Mouse (Mus musculus) ovary, adult 2 months (tissue): ENCODE results near the gene 4930507D05Rik. TPM values are rescaled to one million over a fixed set of nuclear protein-coding genes. Genes with fewer than 3 reads are reported as not detected.

Source experiments
- polyA plus RNA-seq: library from polyadenylated mRNA; depleted of rRNA; stranded (reverse); fragments of >200 nt; gene quantifications from 2 replicates; pipeline ENCODE4 v1.2.3, GENCODE M21; 2012; rRNA removed

The 4930507D05Rik gene
- polyA plus RNA-seq = 0.10 and 0.14 TPM in 2 replicates

DNA sequence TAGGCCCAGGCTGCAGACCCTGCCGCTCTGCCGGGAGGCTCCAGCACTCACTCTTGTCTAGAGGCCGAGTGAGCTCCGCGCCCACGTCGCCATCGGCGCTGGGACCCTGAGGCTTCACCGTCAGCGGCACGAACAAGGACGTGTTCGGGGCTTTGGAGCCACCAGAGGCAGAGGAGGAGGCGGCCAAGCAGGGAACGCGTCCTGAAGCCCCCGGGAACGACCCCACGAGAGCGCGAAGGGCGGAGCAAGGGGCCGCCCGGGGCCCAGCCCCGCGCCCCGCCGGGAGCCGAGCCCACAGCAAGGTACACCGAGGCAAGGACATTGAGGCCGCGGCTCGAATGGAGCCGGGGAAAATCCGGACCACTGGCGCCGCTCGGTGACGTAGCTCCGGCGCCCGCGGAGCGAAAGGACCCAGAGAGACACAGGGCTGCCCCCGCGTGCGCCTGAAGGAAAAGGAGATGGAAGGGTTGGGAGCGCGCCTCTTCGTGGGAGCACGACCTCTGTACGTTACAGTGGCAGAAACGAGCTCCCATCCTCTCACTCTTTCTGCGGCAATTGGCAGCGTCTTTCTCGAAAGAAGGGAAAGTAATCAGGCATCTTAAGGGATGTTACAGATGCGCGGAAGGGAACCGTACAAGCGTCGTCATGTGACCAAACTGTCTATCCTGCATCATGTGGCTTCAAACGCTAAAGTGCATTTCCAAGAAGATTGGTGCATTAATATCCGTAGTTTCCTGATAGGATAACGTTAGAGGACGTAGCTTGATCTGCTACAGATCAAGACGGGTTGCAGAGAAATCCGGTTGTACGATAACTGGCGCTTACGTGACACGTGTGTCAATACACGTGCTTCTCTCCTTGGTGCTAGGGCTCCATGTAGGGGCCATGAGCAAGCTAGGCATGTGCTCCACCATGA is at the start of gene 4930507D05Rik, which contains the start of gene Supv3l1:
Gene 4930507D05Rik (plus strand): TSS at position 126 of the 916 bp plus-strand sequence.
Gene Supv3l1 (minus strand): TSS at position 375 of the 916 bp plus-strand sequence.

DNA sequence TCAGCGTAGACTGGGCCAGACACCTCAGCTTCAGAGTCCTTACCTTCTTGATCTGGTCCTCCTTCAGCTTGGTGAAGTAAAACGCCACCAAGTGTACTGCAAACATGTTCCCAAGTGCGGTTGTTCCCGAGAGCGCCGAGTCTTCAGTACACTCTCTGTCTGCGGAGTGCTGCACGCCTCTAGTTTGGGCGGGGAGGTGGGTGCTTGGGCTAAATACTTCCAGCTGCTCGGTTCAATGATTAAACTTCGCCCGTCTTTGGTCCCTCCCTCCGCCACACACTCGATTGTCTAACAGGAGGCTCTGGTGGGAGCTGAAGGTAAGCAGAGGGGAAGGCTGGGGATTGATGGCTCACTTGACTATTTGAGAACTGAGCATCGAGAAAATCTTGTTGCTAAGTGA is 27.0 kb upstream of the 4930507D05Rik start, which contains the start of gene Hkdc1:
Gene Hkdc1 (minus strand): TSS at position 237 of the 400 bp plus-strand sequence.

DNA sequence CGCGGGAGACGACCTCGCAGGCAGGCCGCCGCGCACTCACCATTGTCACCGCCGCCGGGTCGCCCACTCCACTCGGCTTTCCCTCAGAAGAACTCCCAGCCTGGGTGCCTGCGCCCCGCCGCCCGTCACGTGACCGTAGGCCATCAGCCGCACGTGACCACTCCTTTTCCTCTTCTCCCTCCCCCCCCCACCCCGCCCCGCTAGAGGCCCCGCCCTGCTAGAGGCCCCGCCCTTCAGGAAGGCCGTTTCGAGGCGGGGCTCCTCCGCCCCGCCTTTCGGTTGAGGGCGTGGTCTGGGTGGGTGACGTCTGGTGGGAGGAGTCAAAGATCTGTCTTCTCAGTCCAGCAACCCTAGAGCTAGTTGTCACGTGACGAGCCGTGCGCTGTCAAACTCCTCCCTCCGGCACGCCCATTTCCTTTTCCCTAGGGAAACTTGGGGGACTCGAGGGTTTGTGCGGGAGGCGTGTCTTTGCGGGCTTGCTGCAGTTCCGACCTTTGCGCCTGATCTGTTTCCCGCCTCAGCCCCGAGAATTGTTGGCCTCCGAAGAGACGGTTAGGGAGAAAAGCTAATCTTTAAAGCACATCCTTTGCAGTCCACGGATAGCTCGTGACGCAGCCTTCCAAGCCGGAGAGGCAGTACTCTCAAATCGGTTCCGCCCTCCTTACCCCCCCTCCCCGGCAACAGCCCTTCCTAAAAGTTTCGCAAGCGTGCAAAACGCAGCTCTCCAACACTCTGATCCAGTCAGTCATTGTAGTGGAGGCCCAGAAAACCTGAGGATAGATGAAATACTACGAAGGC is 37.5 kb downstream of the 4930507D05Rik start, which contains the start of gene Vps26a:
Gene Vps26a (minus strand): TSS at position 188 of the 798 bp plus-strand sequence.

Other genes starting within 250 kb of the 4930507D05Rik start
- 106 and 127 TPM in 2 replicates for gene Tspan15, start 218.2 kb upstream of the 4930507D05Rik start, polyA plus RNA-seq
- gene Tacr2, start 197.1 kb upstream of the 4930507D05Rik start, polyA plus RNA-seq = 2.4 and 3.5 TPM in 2 replicates
- gene Hk1, start 69.6 kb upstream of the 4930507D05Rik start, polyA plus RNA-seq = 37.8 and 40.4 TPM in 2 replicates
- gene Hkdc1, start 27.0 kb upstream of the 4930507D05Rik start, polyA plus RNA-seq = 0.07 and 0.08 TPM in 2 replicates
- 16.6 and 18.3 TPM in 2 replicates for gene Supv3l1, start 249 bp downstream of the 4930507D05Rik start, polyA plus RNA-seq
- gene Vps26a, start 37.3 kb downstream of the 4930507D05Rik start, polyA plus RNA-seq = 4.1 and 4.8 TPM in 2 replicates
- 5.7 and 7.3 TPM in 2 replicates for gene Srgn, start 78.0 kb downstream of the 4930507D05Rik start, polyA plus RNA-seq
- 68.2 and 81.5 TPM in 2 replicates for gene Kif1bp, start 129.0 kb downstream of the 4930507D05Rik start, polyA plus RNA-seq
- gene Ddx21, start 152.8 kb downstream of the 4930507D05Rik start, polyA plus RNA-seq = 8.5 and 11.4 TPM in 2 replicates
- gene Ddx50, start 201.7 kb downstream of the 4930507D05Rik start, polyA plus RNA-seq = 6.3 and 9.4 TPM in 2 replicates